ENCODE assay signal across 8 mouse cellular contexts in the genomic region with DNA sequence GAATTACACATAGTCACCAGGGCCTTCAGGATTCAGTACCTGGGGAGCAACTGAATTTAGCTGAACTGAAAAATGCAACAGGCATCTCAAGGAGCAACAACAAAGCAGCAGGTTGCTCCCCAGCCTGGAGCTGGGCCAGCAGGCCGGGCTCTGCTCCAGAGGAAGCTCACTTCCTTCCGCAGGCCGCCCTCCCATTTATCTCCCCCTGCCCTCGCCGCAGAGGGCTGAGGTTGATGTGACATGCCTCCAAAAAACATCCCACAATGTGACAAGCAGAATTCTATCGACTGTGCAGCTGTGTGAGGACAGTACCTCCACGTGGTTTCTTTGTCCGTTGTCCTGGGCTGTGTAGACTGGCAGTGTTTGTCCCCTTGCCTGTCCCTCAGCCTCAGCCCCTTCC. TPM values are rescaled to one million over a fixed set of nuclear protein-coding genes. Genes with fewer than 3 reads are reported as not detected.
DNase-seq lines count a peak whose midpoint lies in the region; ATAC-seq and TF ChIP-seq lines count a peak whose summit lies in the region.

No protein-coding gene starts in this region.

- no peaks in the 10 kb centered on the region for H3K36me3 ChIP-seq in forebrain, postnatal 0 days (ENCODE audit: insufficient read depth)
- H3K36me3 ChIP-seq in hindbrain, embryonic 10.5 days: peaks cover 5% of the 10 kb centered on the region; the same call in 1 of the 2 replicates

- no peaks in the 10 kb centered on the region for H3K27me3 ChIP-seq in forebrain, postnatal 0 days (ENCODE audit: insufficient read depth, low read length)
- H3K27me3 ChIP-seq in hindbrain, embryonic 10.5 days (ENCODE audit: insufficient read depth, poor library complexity, severe bottlenecking): no peaks in the 10 kb centered on the region

- no peaks in the 10 kb centered on the region for H3K9me3 ChIP-seq in forebrain, postnatal 0 days (ENCODE audit: low read length)
- H3K9me3 ChIP-seq in hindbrain, embryonic 10.5 days: no peaks in the 10 kb centered on the region

- WGBS in forebrain, postnatal 0 days: 18% methylated on average over 8 of the region's 8 CpGs
- 65% methylated on average over 8 of the region's 8 CpGs for WGBS in hindbrain, embryonic 10.5 days

- peak; percentile 41 to 56 for DNase-seq in frontal cortex, postnatal 10 days (ENCODE audit: low spot score in 2 of 2)
- no peak for DNase-seq in frontal cortex, adult 2 months (ENCODE audit: extremely low spot score in 1 of 2, low spot score in 1 of 2)
- peak; percentile 62 for DNase-seq in adrenal gland, adult 8-10 months
- peak; percentile 48 for DNase-seq in forebrain, postnatal 0 days
- DNase-seq in hindbrain, embryonic 10.5 days (ENCODE audit: low spot score): no peak
- DNase-seq in layer of hippocampus, postnatal 14 days (ENCODE audit: low spot score in 2 of 2): peak; percentile 31 to 38
- peak; percentile 64 to 72 for DNase-seq in thymus, postnatal 36 days

- no peak overlapping the region for H3K4me2 ChIP-seq in forebrain, postnatal 0 days (ENCODE audit: low read depth)

- H3K9ac ChIP-seq in forebrain, postnatal 0 days: no peak overlapping the region

- H3K4me1 ChIP-seq in forebrain, postnatal 0 days (ENCODE audit: insufficient read depth): no peaks in the 10 kb centered on the region
- peaks cover 14% of the 10 kb centered on the region for H3K4me1 ChIP-seq in hindbrain, embryonic 10.5 days (replicated peaks)

- ATAC-seq in forebrain, postnatal 0 days: peak; percentile 80
- peak; percentile 81 for ATAC-seq in megakaryocyte progenitor cell, adult 5-6 weeks (replicated peaks; ENCODE audit: poor library complexity)

- H3K4me3 ChIP-seq in forebrain, postnatal 0 days (ENCODE audit: low read depth, low read length): no peak overlapping the region
- H3K4me3 ChIP-seq in hindbrain, embryonic 10.5 days: no peak overlapping the region

- H3K27ac ChIP-seq in forebrain, postnatal 0 days (ENCODE audit: low read depth, low read length): 0 out of 2 replicates have a peak overlapping the region, but pooled peaks have one; percentile 15
- peak overlapping the region; percentile 66 for H3K27ac ChIP-seq in hindbrain, embryonic 10.5 days

- no peak for TF ChIP-seq CTCF in forebrain, postnatal 0 days (IDR thresholded peaks at IDR 0.05; ENCODE audit: low read depth)

RNA-seq across cellular contexts. Expression of a gene that starts 44.3 kb away (rescaled TPM):
- polyA plus RNA-seq in frontal cortex, adult 2 months (2012; rRNA removed): 12.3 and 12.7 TPM in 2 replicates
- total RNA-seq in adrenal gland, adult 8-10 months (2022): 10 to 100 TPM; 46.3 to 61.4 (median 52.9) TPM
- total RNA-seq in forebrain, postnatal 0 days (2014; rRNA removed): 7.6 and 8.7 TPM in 2 replicates
- 4.3 and 5.6 TPM in 2 replicates for polyA plus RNA-seq in forebrain, postnatal 0 days (2015; fragmentation: Nextera tagmentation; extraction: Ambion mirVana)
- 12.7 and 14.5 TPM in 2 replicates for polyA plus RNA-seq in hindbrain, embryonic 10.5 days (2016; fragmentation: Nextera tagmentation; extraction: Ambion mirVana)
- 10 to 100 TPM; 13.4 to 13.7 TPM for total RNA-seq in layer of hippocampus, postnatal 14 days (2021)
- 50.4 and 52.7 TPM in 2 replicates for total RNA-seq in megakaryocyte progenitor cell, adult 5-6 weeks (2015)
- total RNA-seq in megakaryocyte progenitor cell, adult 5-6 weeks (2017): 31.3 and 35.4 TPM in 2 replicates

RNA-seq across cellular contexts. Expression of a gene that starts 55.6 kb away (rescaled TPM):
- polyA plus RNA-seq in frontal cortex, adult 2 months (2012; rRNA removed): 19.9 and 23.6 TPM in 2 replicates
- total RNA-seq in adrenal gland, adult 8-10 months (2022): 10 to 100 TPM in 3 of 4 experiments, 1 to 10 TPM in 1; 9.7 to 37.0 (median 23.9) TPM
- total RNA-seq in forebrain, postnatal 0 days (2014; rRNA removed): 6.7 and 6.8 TPM in 2 replicates
- 1.8 and 3.6 TPM in 2 replicates for polyA plus RNA-seq in forebrain, postnatal 0 days (2015; fragmentation: Nextera tagmentation; extraction: Ambion mirVana)
- 1.6 and 2.4 TPM in 2 replicates for polyA plus RNA-seq in hindbrain, embryonic 10.5 days (2016; fragmentation: Nextera tagmentation; extraction: Ambion mirVana)
- 10 to 100 TPM; 47.4 to 52.1 TPM for total RNA-seq in layer of hippocampus, postnatal 14 days (2021)
- 7.5 and 8.3 TPM in 2 replicates for total RNA-seq in megakaryocyte progenitor cell, adult 5-6 weeks (2015)
- total RNA-seq in megakaryocyte progenitor cell, adult 5-6 weeks (2017): 9.8 and 11.0 TPM in 2 replicates

Comparison
In these comparisons a context has a peak if more than half of its experiments do, and no peak if none do; other contexts are left out.
1. DNase-seq: peak in frontal cortex, postnatal 10 days (2 of 2), adrenal gland, adult 8-10 months (single experiment), forebrain, postnatal 0 days (single experiment), layer of hippocampus, postnatal 14 days (2 of 2) and thymus, postnatal 36 days (2 of 2); none in frontal cortex, adult 2 months (0 of 2) and hindbrain, embryonic 10.5 days (single experiment).